Mouse (Mus musculus) ovary, adult 2 months (tissue): ENCODE data around the gene Caps2. TPM values are rescaled to one million over a fixed set of nuclear protein-coding genes. Genes with fewer than 3 reads are reported as not detected.

Source experiments
- polyA plus RNA-seq: library from polyadenylated mRNA; depleted of rRNA; stranded (reverse); fragments of >200 nt; gene quantifications from 2 replicates; pipeline ENCODE4 v1.2.3, GENCODE M21; 2012; rRNA removed

The Caps2 gene
- 0.08 and 0.32 TPM in 2 replicates for polyA plus RNA-seq

DNA sequence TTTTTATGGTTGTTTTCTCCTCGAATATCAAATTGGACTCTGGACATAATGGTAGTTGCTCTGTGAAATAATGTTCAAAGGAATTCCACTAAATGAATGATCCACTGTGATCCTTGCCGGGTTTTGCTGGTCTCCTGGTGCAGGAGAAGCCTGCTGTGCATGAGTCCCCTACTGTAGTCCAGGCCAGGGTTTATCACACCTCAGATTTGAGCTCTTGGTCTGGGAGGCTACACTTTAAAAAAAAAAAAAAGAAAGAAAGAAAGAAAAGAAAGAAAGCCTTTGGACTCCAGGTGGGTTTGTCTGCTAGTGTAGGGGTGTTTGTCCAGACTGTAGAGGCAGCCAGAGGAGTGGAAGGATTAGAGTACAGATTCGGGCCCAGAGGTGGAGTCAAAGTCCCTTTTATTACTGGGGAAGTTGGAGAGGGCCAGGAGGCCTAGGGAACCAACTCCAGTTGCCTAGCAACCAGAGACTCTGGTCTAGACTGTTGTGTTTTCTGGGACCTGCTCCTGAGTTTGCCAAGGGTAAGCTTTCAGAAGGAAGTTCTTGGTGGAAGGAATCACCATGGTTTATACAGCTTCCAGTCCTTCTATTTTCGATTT, at the start of gene Caps2:
Caps2 (plus strand) TSS at position 454 of the 599 bp plus-strand sequence.

DNA sequence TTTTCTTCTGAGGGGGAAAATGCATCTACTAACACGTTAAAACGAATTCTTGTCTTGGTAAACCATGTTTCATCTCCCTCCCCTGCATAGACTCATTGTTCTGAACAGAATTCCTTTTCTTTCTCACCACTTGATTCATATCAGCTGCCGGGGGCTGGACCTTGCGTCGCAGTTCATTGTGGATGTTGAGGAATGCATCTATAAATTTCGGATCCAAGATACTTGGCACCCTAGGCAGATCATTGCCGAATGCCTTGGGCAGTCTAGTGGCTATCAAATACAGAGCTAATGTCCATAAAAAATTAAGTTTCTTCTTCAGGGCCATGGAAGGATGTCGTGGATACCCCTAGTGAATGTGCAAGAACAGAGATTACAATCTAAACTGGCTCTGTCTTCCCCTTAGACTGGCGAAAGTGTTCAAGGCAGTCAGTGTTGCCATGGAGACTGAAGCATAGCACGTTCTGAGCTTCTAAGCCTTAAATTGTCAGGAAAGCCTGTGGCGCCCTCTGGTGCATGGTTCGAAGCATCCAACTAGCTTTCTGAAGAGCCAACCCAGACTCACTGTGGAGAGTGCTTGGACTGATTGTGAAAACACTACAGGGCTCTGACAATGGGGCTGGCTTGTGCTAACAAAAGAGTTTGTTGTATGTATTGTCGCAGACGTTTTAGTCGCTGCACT, 3.4 kb upstream of the Caps2 start, which contains the start of gene Glipr1l3:
Glipr1l3 (minus strand) TSS at position 446 of the 679 bp plus-strand sequence.

Other genes with a start within 250 kb of the Caps2 start
- 3.0 and 5.5 TPM in 2 replicates for gene Krr1, start 191.0 kb upstream of the Caps2 start, polyA plus RNA-seq
- 3.7 and 5.2 TPM in 2 replicates for gene Glipr1, start 161.0 kb upstream of the Caps2 start, polyA plus RNA-seq
- not detected in 2 replicates for gene Glipr1l1, start 103.4 kb upstream of the Caps2 start, polyA plus RNA-seq
- not detected in 2 replicates for gene Glipr1l2, start 80.3 kb upstream of the Caps2 start, polyA plus RNA-seq
- gene Glipr1l3, start 3.3 kb upstream of the Caps2 start, polyA plus RNA-seq, result not detected in 2 replicates
- 0.74 and 0.88 TPM in 2 replicates for gene Kcnc2, start 107.5 kb downstream of the Caps2 start, polyA plus RNA-seq